Mouse (Mus musculus): ENCODE results near the gene Slain1. TPM values are rescaled to one million over a fixed set of nuclear protein-coding genes. Genes with fewer than 3 reads are reported as not detected.
A peak's percentile ranks its signal among the peaks of the same experiment; 100 is the strongest.

The Slain1 gene
- polyA plus RNA-seq, 1 experiment, result 53.0 TPM

DNA sequence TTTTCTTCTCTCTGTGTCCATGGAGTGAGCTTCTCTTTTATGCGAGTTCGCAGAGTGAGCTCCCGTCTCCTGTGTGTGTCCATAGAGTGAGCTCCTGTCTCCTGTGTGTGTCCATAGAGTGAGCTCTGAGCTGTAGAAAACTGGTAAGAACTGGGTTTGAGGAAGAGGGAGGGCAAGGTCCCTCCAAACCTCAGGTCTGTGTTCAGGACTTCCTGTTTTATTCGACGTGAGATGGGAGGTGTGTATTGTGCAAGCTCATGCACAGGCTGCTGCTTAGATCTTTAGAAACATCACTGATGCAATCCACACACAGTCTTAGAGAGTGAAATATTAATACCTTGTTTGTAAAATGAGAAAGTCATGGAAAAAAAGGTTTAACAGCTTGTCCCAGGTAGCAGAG is 63.0 kb downstream of the Slain1 start:
- H3K27ac ChIP-seq (ENCODE audit: control insufficient read depth, insufficient read depth, low read length), result no peak overlapping the region

DNA sequence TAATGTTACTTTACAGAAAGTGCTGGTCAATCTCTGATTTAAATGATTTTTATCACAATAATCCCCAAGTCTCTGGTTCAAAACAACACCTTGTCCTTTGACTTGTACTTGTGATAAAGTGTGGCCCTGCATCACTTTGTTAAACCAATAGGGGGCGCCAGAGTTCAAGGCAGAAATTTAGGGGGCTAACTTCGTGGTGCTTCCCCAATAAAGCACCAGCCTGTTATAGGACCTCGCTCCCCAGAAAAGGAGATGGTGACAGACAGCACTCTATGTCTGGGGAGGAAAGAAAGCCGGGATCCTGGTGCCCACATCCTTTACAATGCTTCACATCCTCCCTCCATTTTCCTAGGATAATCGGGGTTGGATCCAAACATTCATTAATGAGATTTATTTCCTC is 67.5 kb downstream of the Slain1 start:
- TF ChIP-seq POLR2A (IDR thresholded peaks at IDR 0.05; ENCODE audit: control insufficient read depth, extremely low read depth, insufficient read depth, low read length, poor library complexity), result no peak
- no peak for TF ChIP-seq CTCF (IDR thresholded peaks at IDR 0.05; ENCODE audit: borderline replicate concordance, control insufficient read depth, extremely low read depth, insufficient read depth, low read length, poor library complexity)
- Histone ChIP-seq H3K27ac (ENCODE audit: control insufficient read depth, insufficient read depth, low read length) (no peak overlapping the region), H3K36me3 (ENCODE audit: control insufficient read depth, insufficient read depth, low read length) (no peaks in the 10 kb centered on the region), H3K4me1 (replicated peaks; ENCODE audit: control insufficient read depth, insufficient read depth, low read length) (peaks cover 3% of the 10 kb centered on the region; the same call in 1 of the 2 replicates), H3K27me3 (ENCODE audit: control insufficient read depth, insufficient read depth, low read length) (no peaks in the 10 kb centered on the region), H3K4me3 (ENCODE audit: control insufficient read depth, insufficient read depth, low read length) (no peak overlapping the region)
- DNase-seq, result peak; percentile 48
- 46% methylated on average over 5 of the region's 5 CpGs for WGBS

More for the DNA sequence above, 63.0 kb downstream of the Slain1 start:
- no peaks in the 10 kb centered on the region for H3K4me1 ChIP-seq (replicated peaks; ENCODE audit: control insufficient read depth, insufficient read depth, low read length)
- H3K4me3 ChIP-seq (ENCODE audit: control insufficient read depth, insufficient read depth, low read length), result no peak overlapping the region
- H3K27me3 ChIP-seq (ENCODE audit: control insufficient read depth, insufficient read depth, low read length), result no peaks in the 10 kb centered on the region
- no peaks in the 10 kb centered on the region for H3K36me3 ChIP-seq (ENCODE audit: control insufficient read depth, insufficient read depth, low read length)
- no peak for DNase-seq
- TF ChIP-seq CTCF (IDR thresholded peaks at IDR 0.05; ENCODE audit: borderline replicate concordance, control insufficient read depth, extremely low read depth, insufficient read depth, low read length, poor library complexity), result no peak
- TF ChIP-seq POLR2A (IDR thresholded peaks at IDR 0.05; ENCODE audit: control insufficient read depth, extremely low read depth, insufficient read depth, low read length, poor library complexity), result no peak
- 57% methylated on average over 5 of the region's 5 CpGs for WGBS

DNA sequence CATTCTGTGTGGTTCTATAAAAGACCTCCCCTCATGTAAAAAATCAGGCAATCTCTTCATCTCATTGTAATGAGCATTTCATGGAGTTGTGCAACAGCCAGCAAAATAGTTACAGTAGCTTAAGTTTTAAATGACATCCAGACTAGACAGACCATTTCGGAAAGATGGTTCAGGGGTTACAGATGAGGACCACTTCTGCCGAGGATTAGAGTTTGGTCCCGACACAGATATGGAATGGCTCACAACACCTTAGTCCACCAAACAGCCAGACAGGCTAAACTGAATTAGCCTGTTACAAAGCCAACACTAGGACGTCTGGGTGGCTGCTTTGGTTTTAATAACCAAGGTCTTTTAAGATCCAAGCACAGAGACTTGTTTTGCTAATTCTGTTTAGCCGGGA is 68.0 kb downstream of the Slain1 start:
- no peak overlapping the region for H3K27ac ChIP-seq (ENCODE audit: control insufficient read depth, insufficient read depth, low read length)
- no peaks in the 10 kb centered on the region for H3K27me3 ChIP-seq (ENCODE audit: control insufficient read depth, insufficient read depth, low read length)
- no peak overlapping the region for H3K4me3 ChIP-seq (ENCODE audit: control insufficient read depth, insufficient read depth, low read length)
- H3K4me1 ChIP-seq (replicated peaks; ENCODE audit: control insufficient read depth, insufficient read depth, low read length), result peaks cover 3% of the 10 kb centered on the region; the same call in 1 of the 2 replicates
- no peaks in the 10 kb centered on the region for H3K36me3 ChIP-seq (ENCODE audit: control insufficient read depth, insufficient read depth, low read length)
- TF ChIP-seq POLR2A (IDR thresholded peaks at IDR 0.05; ENCODE audit: control insufficient read depth, extremely low read depth, insufficient read depth, low read length, poor library complexity) (no peak), CTCF (IDR thresholded peaks at IDR 0.05; ENCODE audit: borderline replicate concordance, control insufficient read depth, extremely low read depth, insufficient read depth, low read length, poor library complexity) (no peak)
- DNase-seq, result no peak
- 80% methylated on average over 5 of the region's 5 CpGs for WGBS

DNA sequence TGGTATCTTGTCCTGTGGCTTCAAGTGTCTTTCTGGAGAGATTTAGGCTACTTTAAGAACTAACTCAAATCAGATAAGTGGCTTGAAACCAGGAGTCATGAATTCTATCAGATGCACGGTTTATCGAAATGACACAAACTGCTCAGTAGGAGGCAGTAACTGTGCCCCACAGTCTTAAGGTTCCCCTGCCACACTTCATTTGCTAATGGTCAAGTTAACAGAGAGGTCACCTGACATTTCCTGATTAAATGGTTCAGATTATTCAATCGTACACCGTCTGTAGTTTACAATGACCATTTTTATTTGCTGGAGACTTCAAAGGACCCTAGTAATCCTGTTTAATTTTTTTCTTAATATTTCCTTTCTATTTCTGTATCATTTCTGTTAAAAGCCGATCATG is 68.4 kb downstream of the Slain1 start:
- no peak overlapping the region for H3K27ac ChIP-seq (ENCODE audit: control insufficient read depth, insufficient read depth, low read length)
- no peak for DNase-seq
- TF ChIP-seq POLR2A (IDR thresholded peaks at IDR 0.05; ENCODE audit: control insufficient read depth, extremely low read depth, insufficient read depth, low read length, poor library complexity) (no peak), CTCF (IDR thresholded peaks at IDR 0.05; ENCODE audit: borderline replicate concordance, control insufficient read depth, extremely low read depth, insufficient read depth, low read length, poor library complexity) (no peak)
- 29% methylated on average over 5 of the region's 5 CpGs for WGBS
- no peaks in the 10 kb centered on the region for H3K27me3 ChIP-seq (ENCODE audit: control insufficient read depth, insufficient read depth, low read length)
- peaks cover 3% of the 10 kb centered on the region; the same call in 1 of the 2 replicates for H3K4me1 ChIP-seq (replicated peaks; ENCODE audit: control insufficient read depth, insufficient read depth, low read length)
- no peaks in the 10 kb centered on the region for H3K36me3 ChIP-seq (ENCODE audit: control insufficient read depth, insufficient read depth, low read length)
- no peak overlapping the region for H3K4me3 ChIP-seq (ENCODE audit: control insufficient read depth, insufficient read depth, low read length)

DNA sequence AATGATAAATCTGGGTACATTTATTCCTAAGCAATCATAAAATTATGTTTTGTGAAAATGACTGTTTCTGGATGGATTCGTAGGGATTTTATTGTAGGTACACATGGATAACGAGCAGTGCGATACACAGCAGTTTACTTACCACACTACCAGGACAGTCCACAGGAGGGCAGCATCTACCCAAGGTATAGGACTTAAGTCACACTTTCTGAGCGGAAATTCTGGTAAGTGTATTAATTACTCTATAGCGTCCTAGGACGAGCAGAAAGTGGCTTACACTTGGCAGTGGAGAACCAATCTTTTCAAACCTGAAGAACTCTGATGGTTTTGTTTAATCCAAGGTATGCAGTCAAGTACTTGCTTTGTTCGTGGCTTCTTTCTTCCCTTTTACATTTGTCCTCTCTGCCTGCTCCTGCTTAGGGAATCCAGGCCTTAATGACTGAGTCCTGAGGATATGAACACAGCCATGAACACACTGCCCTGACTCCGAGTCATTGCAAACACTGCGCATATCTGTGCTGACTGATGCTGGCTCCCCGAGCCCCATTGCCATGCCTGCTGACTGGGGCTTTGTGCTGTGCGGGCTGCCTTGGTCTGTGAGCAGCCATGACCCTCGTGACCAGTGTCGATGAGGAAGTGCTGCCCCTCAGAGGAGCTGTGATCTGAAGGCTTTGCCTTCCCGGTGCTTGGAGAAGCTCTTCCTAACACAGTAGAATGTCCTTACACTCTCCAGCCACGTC is 69.0 kb downstream of the Slain1 start:
- no peak overlapping the region for H3K27ac ChIP-seq (ENCODE audit: control insufficient read depth, insufficient read depth, low read length)
- TF ChIP-seq POLR2A (IDR thresholded peaks at IDR 0.05; ENCODE audit: control insufficient read depth, extremely low read depth, insufficient read depth, low read length, poor library complexity), result no peak
- no peak for TF ChIP-seq CTCF (IDR thresholded peaks at IDR 0.05; ENCODE audit: borderline replicate concordance, control insufficient read depth, extremely low read depth, insufficient read depth, low read length, poor library complexity)
- H3K36me3 ChIP-seq (ENCODE audit: control insufficient read depth, insufficient read depth, low read length), result no peaks in the 10 kb centered on the region
- no peaks in the 10 kb centered on the region for H3K27me3 ChIP-seq (ENCODE audit: control insufficient read depth, insufficient read depth, low read length)
- H3K4me3 ChIP-seq (ENCODE audit: control insufficient read depth, insufficient read depth, low read length), result peak overlapping the region; percentile 19
- H3K4me1 ChIP-seq (replicated peaks; ENCODE audit: control insufficient read depth, insufficient read depth, low read length), result peaks cover 3% of the 10 kb centered on the region; the same call in 1 of the 2 replicates
- peak; percentile 83 for DNase-seq
- WGBS, result 10% methylated on average over 15 of the region's 15 CpGs

DNA sequence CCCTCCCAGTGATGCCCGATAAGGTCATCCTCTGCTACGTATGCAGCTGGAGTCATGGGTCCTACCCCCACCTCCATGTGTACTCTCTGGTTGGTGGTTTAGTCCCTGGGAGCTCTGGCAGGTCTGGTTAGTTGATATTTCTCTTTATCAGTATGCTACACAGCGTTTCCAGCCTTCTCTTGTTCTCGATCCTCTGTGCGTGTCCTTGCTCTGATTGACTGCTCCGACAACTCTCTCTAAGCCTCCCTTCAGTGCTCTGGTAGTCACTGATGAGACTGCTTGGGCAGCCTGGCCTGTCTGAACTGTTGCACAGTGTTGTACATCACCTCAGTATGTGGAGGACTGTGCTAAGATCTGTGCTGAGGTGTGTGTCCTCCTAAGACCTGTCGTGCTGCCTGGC is 70.1 kb downstream of the Slain1 start:
- WGBS, result 97% methylated on average over 7 of the region's 7 CpGs

More for the DNA sequence above, 70.1 kb downstream of the Slain1 start:
- DNase-seq, result no peak
- no peaks in the 10 kb centered on the region for H3K27me3 ChIP-seq (ENCODE audit: control insufficient read depth, insufficient read depth, low read length)
- H3K27ac ChIP-seq (ENCODE audit: control insufficient read depth, insufficient read depth, low read length), result no peak overlapping the region
- TF ChIP-seq CTCF (IDR thresholded peaks at IDR 0.05; ENCODE audit: borderline replicate concordance, control insufficient read depth, extremely low read depth, insufficient read depth, low read length, poor library complexity), result no peak
- no peak overlapping the region for H3K4me3 ChIP-seq (ENCODE audit: control insufficient read depth, insufficient read depth, low read length)
- H3K4me1 ChIP-seq (replicated peaks; ENCODE audit: control insufficient read depth, insufficient read depth, low read length), result peaks cover 3% of the 10 kb centered on the region; the same call in 1 of the 2 replicates
- H3K36me3 ChIP-seq (ENCODE audit: control insufficient read depth, insufficient read depth, low read length), result no peaks in the 10 kb centered on the region

Data from thymus, adult 2 months (tissue).